Mouse (Mus musculus) cerebellum, postnatal 14 days (tissue): Measurements from ENCODE around the gene Chfr.
"Not testable (repeated sequence)": the region's sequence is repeated elsewhere in the genome, so short reads cannot be mapped to it uniquely, and the experiment has no call there.

Experiments used
- DNase-seq, 2 experiments: peaks; one replicate each; pipeline ENCODE4 v3.0.0; 2021; ENCODE audit warnings: mixed read lengths in 2 of 2

Gene Chfr

GRCm38 (mm10) chr5:110108305-110108628 lies 27.4 kb upstream of the Chfr start:
- no peak for DNase-seq

GRCm38 (mm10) chr5:110109991-110110441 lies 25.6 kb upstream of the Chfr start, which contains the start of gene Zfp605:
Gene Zfp605 (plus strand): TSS chr5:110110092.
- DNase-seq: peak; percentile 96 to 98

GRCm38 (mm10) chr5:110122380-110122779 lies 13.3 kb upstream of the Chfr start:
- not testable (repeated sequence) for DNase-seq

GRCm38 (mm10) chr5:110136087-110136464 lies 434 bp downstream of the Chfr start:
- DNase-seq: no peak

GRCm38 (mm10) chr5:110137816-110138215 lies 2.2 kb downstream of the Chfr start:
- DNase-seq: no peak

GRCm38 (mm10) chr5:110139325-110139724 lies 3.7 kb downstream of the Chfr start:
- DNase-seq: no peak

DNA sequence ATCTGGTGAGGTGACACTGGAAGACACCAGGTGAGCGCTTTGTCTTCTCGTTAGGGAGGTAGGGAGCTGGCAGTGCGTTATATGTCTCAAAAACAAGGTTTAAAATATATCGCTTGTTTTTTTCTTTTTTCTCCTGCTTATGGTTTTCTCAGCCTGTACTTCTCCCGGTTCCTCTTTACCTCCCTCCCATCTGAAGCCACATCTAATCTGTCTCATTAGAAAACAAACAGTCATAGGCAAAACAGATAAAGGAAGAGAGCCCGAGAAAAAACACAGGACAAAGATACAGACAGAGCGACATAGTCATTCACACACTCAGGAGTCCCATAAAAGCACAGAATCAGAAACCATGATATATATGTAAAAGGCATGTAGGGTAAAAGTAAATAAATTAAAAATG lies 4.8 kb downstream of the Chfr start:
- no peak for DNase-seq

DNA sequence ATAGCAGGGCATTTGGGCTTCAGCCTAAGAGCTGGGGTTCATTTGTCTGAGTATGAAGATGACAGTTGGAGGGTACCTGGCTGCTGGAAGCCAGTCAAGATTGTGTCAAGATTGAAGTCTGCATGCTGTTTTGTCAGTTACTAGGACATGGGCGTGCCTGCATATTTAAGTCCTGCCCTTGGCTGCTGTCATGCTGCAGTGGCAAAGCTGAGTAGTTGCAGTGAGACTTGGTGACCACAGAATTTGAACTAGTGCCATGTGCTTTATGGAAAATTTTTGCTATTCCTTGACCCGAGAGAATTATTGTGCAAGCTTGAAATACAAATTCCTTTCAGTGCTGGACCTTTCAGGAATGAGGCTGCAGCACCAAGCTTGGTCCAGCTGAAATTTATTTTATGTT lies 6.7 kb downstream of the Chfr start:
- DNase-seq: no peak

DNA sequence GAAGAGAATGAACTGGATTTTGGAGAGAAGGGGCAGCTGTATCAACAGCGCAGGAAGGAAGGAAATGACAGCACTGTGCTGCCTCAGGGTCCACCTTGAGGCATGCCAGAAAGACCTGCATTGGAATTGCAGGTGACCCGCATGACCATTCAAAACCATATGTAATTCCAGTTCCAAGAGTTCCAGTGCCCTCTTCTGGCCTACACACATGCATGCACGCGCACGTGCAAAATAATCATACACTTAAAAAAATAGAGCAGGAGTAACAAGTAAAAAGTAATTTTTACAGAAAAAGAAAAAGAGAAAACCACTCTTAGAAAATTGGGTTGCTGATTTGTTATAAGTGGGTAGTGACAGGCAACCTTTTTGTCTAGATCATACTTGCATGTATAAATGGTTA lies 7.4 kb downstream of the Chfr start:
- DNase-seq: peak; percentile 9 to 15

GRCm38 (mm10) chr5:110169374-110169773 lies 33.7 kb downstream of the Chfr start:
- DNase-seq: no peak

DNA sequence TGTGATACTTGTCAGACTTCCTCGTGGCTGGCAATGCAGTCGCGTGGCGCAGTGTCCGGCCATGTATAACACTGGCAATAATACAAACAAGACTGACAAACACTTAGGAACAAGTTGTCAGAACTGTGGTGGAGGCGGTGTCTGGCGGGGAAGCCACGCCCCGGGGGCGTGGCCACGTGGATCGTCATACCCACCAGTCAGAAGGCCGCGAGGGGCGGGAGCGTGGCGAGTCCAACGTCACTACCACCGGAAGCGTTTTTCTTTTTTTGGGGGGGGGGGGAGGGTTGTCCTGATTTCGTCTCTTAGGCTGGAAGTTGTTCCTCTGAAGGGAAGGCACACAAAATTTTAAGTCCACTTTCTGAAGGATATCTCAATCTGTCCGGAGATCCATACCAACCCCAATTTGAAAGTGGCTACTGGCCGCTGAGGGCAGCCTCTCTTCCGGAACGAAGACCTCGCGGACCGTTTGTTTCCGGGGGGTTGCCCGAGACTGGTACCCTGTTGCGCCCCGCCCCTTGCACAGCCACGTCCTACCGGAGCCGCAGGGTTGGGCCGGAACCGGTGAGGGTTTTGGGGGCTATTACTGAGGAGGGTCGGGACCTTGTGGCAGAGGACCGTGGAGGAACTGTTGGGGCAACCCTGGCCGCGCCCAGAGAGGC lies 40.8 kb downstream of the Chfr start, which contains the start of gene Golga3:
Gene Golga3, plus strand, starts transcription at position 340 of the 659 bp plus-strand sequence.
- DNase-seq: peak; percentile 94 to 95

- DNase-seq: no peak
Measured at GRCm38 (mm10) chr5:110177021-110177420, 41.4 kb downstream of the Chfr start.

DNA sequence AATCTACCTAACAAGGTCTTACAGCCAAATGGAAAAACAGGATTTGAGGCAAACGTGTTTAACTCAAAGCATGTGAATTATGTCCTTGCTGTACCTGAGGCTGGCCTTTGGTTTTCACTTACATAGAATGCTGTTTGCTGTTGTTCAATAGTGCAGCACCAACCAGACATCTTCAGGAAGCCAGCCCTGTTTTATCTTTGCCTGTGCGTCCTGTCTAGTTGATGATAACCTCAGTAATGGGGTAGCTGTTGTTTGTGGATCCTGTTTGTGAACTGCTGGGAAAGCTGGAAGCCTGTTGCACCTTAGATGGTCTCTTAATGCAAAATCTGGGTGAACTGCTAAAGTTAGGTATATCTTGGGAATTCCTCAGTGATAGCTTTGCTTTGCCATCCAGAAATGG lies 43.0 kb downstream of the Chfr start:
- no peak for DNase-seq

GRCm38 (mm10) chr5:110181716-110182115 lies 46.1 kb downstream of the Chfr start:
- no peak for DNase-seq

GRCm38 (mm10) chr5:110203164-110203895 lies 67.7 kb downstream of the Chfr start:
- DNase-seq: no peak

DNA sequence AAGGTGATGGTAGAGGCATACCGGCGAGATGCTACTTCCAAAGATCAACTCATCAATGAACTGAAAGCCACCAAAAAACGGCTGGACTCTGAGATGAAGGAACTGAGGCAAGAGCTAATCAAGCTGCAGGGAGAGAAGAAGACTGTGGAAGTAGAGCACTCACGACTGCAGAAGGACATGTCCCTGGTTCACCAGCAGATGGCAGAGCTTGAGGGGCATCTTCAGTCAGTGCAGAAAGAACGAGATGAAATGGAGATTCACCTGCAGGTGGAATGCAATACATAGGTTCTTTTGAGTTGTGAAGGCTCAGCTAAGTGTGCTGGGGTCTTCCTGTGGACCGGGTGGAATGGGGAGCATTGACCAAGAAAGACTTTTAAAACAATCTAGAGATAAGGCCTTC lies 69.1 kb downstream of the Chfr start:
- no peak for DNase-seq

DNA sequence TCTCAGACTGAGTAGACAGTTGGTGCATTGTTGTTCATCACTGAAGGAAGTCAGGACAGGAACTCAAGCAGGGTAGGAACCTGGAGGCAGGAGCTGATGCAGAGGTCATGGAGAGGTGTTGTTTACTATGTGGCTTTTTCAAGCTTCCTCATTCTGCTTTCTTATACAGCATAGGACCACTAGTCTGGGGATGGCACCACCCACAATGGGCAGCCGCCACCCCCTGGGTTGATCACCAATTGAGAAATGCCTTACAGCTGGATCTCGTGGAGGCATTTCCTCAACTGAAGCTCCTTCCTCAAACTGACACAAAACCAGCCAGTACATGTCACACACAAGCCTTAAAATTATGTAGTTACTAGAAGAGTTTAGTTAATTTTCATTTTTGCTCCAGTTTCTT lies 75.7 kb downstream of the Chfr start:
- DNase-seq: no peak

DNA sequence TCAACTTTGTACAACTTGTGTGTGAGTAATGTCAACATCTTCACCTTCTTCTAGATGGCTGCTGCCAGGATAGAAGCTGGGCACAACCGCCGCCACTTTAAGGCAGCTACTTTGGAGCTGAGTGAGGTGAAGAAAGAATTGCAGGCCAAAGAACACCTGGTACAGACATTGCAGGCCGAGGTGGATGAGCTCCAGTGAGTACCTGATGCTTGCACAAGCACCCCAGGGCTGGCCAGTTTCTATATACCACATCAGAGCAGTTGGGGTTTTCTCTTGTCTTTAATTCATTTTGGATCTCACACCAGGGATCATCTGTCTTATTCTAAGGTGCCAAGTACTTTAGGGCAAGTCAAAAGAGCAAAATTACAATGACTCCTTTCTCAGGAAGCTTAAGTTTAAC lies 81.1 kb downstream of the Chfr start:
- DNase-seq: no peak

GRCm38 (mm10) chr5:110220331-110220730 lies 84.7 kb downstream of the Chfr start:
- DNase-seq: no peak
